Mouse (Mus musculus): ENCODE results near the gene Tars2.

DNA sequence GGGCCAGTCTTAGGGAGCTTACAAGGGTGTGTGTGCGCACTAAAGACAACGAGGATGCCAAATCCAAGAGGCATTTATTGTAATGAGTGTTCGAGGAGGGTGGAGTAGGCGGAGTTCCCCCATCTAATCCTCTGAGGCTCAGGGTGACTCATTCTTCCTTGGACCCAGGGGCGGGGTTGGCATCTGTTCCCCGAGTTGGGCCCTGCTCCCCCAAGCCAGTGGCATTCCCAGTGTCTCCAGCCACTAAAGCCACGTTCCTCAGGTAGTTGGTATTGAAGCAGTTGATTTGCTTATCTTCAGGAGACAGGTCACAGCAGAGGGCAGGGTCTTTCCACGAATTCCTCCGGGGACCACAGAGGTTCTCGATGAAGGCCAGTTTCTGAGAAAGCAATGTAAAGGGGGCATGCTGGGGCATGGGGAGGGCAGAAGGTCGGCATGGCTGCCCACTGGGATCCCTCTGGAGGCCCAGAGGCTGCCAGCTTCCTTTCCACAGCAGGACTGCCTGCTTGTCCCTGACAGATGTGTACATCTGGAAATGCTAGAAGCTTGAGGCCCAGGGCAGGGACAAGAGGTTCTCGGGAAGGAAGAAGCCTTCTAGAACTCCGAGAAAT, 25.8 kb downstream of the Tars2 start:
- TF ChIP-seq GATA1 (IDR thresholded peaks at IDR 0.05; ENCODE audit: low read length), result no peak
- no peak for TF ChIP-seq TAL1 (IDR thresholded peaks at IDR 0.05; ENCODE audit: low read length)

Measured in erythroblast, embryonic 14.5 days (primary cell).